Mouse (Mus musculus): ENCODE measurements around the gene Ccn2.
"Not testable (repeated sequence)": the region's sequence is repeated elsewhere in the genome, so short reads cannot be mapped to it uniquely, and the experiment has no call there.

Gene Ccn2

GRCm38 (mm10) chr10:24603035-24603434 lies 7.8 kb downstream of the Ccn2 start:
- no peak for DNase-seq (ENCODE audit: low spot score in 2 of 2)

GRCm38 (mm10) chr10:24603727-24604126 lies 8.5 kb downstream of the Ccn2 start:
- DNase-seq (ENCODE audit: low spot score in 2 of 2), result no peak

GRCm38 (mm10) chr10:24609146-24609545 lies 13.9 kb downstream of the Ccn2 start:
- no peak for DNase-seq (ENCODE audit: low spot score in 2 of 2)

- DNase-seq (ENCODE audit: low spot score in 2 of 2), result no peak
Measured at GRCm38 (mm10) chr10:24609766-24610165, 14.5 kb downstream of the Ccn2 start.

- DNase-seq (ENCODE audit: low spot score in 2 of 2), result no peak
Measured at GRCm38 (mm10) chr10:24614726-24615125, 19.5 kb downstream of the Ccn2 start.

GRCm38 (mm10) chr10:24615799-24616198 lies 20.6 kb downstream of the Ccn2 start:
- DNase-seq (ENCODE audit: low spot score in 2 of 2), result no peak

GRCm38 (mm10) chr10:24616572-24616971 lies 21.3 kb downstream of the Ccn2 start:
- DNase-seq (ENCODE audit: low spot score in 2 of 2), result not testable (repeated sequence)

- DNase-seq (ENCODE audit: low spot score in 2 of 2), result peak in 1 of 2 experiments; percentile 52
Measured at GRCm38 (mm10) chr10:24621572-24621971, 26.3 kb downstream of the Ccn2 start.

- peak; percentile 56 to 79 for DNase-seq (ENCODE audit: low spot score in 2 of 2)
Measured at GRCm38 (mm10) chr10:24622586-24622985, 27.3 kb downstream of the Ccn2 start.

GRCm38 (mm10) chr10:24625060-24625701 lies 29.9 kb downstream of the Ccn2 start:
- peak; percentile 85 to 91 for DNase-seq (ENCODE audit: low spot score in 2 of 2)

GRCm38 (mm10) chr10:24627262-24627661 lies 32.0 kb downstream of the Ccn2 start:
- no peak for DNase-seq (ENCODE audit: low spot score in 2 of 2)

GRCm38 (mm10) chr10:24628466-24628865 lies 33.2 kb downstream of the Ccn2 start:
- DNase-seq (ENCODE audit: low spot score in 2 of 2), result no peak

GRCm38 (mm10) chr10:24629086-24629720 lies 34.0 kb downstream of the Ccn2 start:
- DNase-seq (ENCODE audit: low spot score in 2 of 2), result no peak

GRCm38 (mm10) chr10:24630469-24631081 lies 35.3 kb downstream of the Ccn2 start:
- DNase-seq (ENCODE audit: low spot score in 2 of 2), result peak; percentile 77 to 84

- DNase-seq (ENCODE audit: low spot score in 2 of 2), result no peak
Measured at GRCm38 (mm10) chr10:24631122-24631521, 35.9 kb downstream of the Ccn2 start.

- DNase-seq (ENCODE audit: low spot score in 2 of 2), result no peak
Measured at GRCm38 (mm10) chr10:24634288-24634687, 39.0 kb downstream of the Ccn2 start.

GRCm38 (mm10) chr10:24635331-24635815 lies 40.1 kb downstream of the Ccn2 start:
- DNase-seq (ENCODE audit: low spot score in 2 of 2), result no peak

- no peak for DNase-seq (ENCODE audit: low spot score in 2 of 2)
Measured at GRCm38 (mm10) chr10:24635884-24636283, 40.6 kb downstream of the Ccn2 start.

GRCm38 (mm10) chr10:24636986-24637385 lies 41.7 kb downstream of the Ccn2 start:
- no peak for DNase-seq (ENCODE audit: low spot score in 2 of 2)

GRCm38 (mm10) chr10:24638306-24639070 lies 43.2 kb downstream of the Ccn2 start:
- no peak for DNase-seq (ENCODE audit: low spot score in 2 of 2)

GRCm38 (mm10) chr10:24639596-24639995 lies 44.4 kb downstream of the Ccn2 start:
- no peak for DNase-seq (ENCODE audit: low spot score in 2 of 2)

Data from right cerebral cortex, postnatal 10 days (tissue).